Mouse (Mus musculus) natural killer cell, adult 2 months (primary cell): Measurements from ENCODE around the gene Sipa1l3.

Experiments
- DNase-seq, 2 experiments: peaks; one replicate each; pipeline ENCODE4 v3.0.0; 2022; ENCODE audit warnings: low spot score in 2 of 2

Gene Sipa1l3

DNA sequence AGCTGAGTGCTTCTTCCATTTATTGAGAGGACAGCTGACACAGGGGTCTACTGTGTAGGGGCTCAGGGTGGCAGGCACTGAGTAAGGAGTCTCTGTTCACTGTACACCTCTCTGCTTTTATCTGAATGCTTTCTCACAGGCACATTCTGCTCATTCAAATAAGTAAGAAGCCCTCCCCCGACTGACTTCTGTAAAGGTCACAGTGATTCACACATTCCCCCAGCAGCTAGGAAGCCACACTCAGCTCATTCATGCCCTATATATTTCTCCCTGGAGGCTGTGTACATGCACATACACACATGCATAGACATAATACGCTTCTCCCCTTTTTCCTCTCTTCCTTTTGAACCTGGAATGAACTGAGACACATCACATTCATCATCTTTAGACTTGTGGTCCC, 74.4 kb downstream of the Sipa1l3 start:
- DNase-seq: no peak

DNA sequence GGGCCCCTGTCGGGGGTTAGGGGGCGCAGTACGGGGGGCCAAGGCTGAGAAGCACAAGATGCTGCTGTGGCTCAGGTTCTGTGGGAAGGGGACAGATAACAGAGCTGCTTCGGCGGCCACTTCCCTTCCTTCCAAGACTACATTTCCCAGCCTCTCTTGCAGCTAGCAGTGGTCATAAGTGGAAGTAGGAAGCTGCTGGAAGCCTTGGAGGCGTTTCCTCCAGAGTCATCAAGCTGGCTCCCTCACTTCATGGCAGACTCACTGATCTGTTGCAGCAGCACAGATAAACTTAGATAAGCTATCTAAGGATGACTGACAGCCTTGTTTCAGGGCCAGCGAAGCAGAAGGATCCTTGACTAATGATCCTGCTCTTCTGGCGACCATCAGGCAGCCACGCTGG, 76.6 kb downstream of the Sipa1l3 start:
- DNase-seq: no peak

DNA sequence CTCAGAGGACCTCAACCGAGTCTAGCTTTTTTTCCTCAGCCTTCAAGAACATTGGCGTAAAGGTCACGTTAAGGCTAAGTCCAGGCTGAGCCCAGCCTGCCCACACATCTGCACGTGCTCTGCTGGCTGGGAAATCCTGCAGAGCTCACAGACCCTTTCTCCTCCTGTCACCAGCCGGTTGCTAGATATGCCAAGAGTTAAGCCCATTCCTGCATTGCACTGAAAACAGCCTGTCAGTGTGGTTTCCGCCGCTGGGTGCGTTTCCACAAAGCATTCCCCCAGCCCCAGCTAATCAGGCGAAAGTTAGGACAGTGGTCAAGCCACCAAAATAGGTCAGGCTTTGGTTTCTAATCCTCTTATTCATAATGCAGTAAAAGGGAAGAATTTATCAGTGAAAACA, 77.3 kb downstream of the Sipa1l3 start:
- no peak for DNase-seq

DNA sequence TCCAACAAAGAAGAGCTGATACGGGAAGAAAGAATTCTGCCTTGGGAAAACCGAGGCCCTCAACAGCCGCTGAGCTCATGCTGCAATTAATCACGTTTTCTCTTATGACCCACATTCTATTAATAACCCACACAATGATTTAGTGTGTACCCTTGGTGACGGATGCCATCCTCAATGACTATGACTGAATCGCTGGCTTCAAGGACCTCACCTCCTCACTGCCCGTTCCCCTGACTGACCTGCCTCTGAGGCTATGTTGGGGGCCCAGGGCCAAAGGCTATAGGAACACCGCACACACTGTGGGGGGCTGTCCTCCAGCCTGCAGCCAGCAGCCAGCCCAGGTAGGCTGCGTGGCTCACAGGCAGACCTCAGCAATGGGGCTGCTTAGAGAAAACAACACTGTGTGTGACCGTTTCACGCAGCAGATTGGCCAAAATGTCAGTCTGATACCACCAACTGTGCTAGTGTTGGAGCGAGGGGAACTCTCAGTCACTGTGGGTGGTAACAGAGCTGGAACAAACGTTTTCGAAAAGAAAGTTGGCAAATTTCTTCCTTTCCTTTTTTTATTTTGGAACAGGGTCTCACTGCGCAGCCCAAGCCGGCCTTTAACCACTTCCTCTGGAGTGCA, 79.7 kb downstream of the Sipa1l3 start:
- DNase-seq: no peak

DNA sequence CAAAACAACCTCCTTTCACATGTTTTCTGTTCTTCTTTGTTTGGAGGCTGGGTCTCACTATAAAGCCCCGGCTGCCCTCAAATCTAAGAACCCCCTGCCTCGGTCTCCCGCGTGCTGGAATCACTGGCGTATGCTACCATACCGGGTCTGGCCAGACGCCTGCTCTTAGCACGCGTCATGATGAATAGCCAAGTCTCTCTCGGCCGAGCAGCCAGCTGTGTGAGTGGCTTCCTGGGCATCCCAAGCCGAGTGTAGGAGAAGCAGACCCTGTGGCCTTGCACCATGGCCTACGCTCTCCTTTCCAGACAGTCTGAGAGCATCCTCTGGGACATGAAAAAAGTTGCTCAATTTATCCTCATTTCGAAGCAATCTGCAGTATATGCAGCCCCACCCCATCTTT, 80.2 kb downstream of the Sipa1l3 start:
- no peak for DNase-seq

DNA sequence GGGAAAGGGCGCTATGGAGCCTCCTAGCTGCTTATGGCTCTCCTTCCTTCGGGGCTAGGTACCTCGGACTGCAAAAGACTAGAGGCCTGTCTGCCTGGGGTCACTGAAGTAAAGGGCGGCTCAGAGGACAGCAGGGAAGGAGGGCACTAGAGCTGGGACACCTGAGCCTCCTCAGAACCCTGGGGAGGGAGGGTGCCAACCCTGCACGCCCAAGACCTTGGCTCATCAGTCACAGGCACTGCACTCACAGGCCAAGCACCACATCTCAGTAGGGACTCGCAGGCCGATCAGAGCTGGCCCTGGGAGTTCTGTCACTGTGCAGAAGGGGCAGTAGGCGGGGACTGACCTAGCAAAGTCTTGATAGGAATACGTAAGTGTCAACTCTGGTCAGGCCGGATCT, 81.4 kb downstream of the Sipa1l3 start:
- DNase-seq: no peak

DNA sequence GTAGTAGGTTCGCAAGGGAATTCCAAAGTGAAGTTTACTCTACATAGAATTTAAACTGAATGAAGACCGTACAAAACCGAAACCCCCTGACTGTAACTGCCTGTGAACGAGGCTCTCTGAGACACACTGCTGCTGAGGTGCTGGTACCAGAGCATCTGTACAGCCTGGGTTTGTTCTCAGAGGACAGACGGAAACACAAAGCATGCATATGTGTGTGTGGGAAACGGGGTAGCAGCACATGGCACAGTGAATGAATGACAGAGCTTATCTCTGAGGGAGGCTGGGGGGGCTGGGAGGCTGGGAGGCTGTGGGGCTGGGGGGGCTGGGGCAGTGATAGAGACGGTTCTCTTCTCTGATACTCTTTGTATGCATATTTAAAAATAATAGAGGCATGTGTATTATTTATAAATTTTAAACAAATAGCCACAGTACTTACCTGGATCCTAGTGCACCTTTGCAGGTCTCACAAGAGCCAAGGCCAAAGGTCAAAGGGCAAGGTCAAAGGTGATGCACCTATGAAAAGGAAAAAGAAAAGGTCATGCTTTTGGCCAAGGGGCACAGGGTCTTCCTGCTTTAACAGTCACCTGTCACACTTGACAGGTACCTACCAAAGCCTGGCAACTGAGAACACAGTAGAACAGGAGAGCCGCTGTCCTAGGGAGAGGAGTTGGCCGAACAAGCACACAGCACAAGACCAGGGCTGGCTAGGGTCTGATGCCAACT, 84.0 kb downstream of the Sipa1l3 start:
- no peak for DNase-seq

DNA sequence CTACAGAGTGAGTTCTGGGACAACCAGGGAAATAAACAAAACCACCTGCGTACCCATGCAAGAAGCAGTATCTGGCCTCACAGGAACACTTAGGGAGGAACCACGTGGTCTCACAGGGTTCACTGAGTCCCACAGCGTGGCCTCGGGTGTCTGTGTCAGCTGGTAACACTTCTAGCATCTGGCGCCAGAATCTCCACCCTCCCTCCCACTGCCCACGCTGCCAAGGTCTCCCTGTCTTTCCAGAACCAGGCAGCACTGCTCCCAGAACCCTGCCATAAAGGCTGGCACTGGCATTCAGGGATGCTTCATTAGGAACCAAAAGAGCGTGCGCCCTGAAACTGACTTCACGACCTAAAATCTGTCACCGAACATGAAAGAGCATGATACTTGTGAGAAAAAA, 84.7 kb downstream of the Sipa1l3 start:
- no peak for DNase-seq

DNA sequence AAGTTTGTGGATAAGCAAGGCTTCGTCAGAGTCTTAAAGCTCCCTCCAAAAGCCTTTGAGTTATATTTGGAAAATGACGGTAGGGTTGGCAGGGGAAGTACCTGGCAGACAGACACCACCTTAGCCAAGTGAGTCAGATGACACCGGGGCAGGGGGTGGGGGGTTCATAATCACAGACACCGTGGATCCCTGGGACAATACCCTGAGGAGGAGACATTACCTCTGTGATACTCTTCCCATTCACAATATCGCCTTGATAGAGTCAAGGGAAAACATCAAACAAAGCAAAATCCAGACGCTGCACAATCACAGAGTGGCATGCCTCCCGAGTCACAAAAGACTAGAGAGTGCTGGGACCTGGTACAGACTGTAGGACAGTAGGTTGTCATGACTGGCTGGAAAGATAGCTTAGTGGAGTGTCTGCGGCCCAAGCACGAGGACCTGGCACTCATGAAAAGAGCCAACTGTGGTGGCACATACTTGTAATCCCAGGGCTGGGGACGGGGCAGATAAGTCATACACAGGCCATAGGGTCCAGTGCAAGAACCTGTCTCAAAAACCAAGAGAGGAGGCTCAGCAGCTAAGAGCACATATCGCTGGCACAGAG, 85.4 kb downstream of the Sipa1l3 start:
- no peak for DNase-seq

DNA sequence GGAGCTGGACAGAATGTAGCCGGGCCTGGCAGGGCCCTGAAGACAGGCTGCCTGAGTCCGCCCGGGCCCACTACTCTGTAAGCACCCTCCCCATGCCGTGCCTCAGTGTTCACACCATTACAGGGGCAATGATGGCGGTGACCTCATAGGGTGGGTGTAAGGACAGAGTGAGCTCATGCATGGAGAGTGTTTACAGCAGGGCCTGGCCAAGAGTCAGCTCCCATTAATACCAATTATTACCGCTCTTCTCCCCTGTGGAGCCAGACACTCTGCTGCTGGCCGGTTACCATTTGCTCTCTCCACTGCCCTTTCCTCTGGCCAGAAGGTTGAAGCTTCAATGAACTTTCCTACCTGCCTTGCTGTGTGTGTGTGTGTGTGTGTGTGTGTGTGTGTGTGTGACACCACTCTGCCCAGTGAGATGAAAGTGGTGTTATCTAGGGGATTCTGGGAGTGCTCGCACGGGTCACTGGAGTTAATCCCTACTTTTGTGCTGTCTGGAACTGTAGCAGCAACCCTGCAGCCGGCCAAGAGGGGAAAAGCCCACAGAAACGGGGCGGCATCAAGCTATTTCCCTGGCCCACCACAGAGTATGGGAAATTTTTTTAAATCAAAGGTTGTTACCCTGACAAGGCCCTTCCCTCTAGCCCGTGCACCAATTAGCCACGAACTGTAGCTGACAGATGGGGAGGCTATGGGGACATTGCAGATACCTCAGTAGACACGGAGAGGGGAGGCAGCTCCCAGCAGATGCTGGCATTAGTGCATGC, 86.1 kb downstream of the Sipa1l3 start:
- DNase-seq: no peak

DNA sequence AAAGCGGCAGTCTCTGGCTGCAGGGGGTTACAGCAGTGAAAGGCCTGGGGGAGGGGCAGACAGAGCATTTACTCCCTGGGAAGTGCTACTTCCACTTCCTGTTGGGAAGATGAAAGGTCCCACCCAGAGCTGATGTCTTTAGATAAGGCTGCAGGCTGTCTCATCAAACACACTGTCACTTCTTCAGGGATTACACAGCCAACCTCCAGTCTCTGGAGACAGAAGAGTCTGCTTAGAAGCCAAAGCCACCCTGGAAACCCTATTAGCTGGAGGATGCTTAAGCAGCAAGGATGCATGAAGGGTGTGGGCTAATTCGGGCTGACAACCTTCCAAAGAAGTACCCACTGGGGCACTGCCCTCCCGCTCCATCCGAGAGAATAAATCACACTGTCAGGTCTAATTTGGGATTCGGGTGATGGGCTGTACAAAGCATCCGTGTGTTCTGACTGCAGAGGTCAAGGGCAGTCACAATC, 87.7 kb downstream of the Sipa1l3 start:
- DNase-seq: no peak

DNA sequence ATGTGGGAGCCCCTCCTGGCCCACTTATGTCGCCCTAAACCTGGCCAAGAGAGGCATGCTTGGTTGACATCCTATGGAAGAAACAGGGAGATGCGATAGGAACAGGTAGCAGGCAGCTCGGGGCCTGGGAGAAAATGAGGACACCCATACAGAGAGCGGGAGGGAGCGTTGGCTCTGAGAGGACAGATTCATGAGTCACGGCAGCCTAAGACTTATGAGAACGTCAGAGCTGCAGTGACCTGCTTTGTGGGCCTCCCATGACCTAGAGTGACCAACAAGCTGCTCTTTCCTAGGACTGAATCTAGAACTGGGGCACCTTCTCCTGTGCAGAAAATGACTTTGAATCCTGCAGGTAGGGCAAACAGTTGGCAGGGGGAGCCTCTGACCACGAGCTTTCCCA, 92.4 kb downstream of the Sipa1l3 start:
- DNase-seq: no peak

DNA sequence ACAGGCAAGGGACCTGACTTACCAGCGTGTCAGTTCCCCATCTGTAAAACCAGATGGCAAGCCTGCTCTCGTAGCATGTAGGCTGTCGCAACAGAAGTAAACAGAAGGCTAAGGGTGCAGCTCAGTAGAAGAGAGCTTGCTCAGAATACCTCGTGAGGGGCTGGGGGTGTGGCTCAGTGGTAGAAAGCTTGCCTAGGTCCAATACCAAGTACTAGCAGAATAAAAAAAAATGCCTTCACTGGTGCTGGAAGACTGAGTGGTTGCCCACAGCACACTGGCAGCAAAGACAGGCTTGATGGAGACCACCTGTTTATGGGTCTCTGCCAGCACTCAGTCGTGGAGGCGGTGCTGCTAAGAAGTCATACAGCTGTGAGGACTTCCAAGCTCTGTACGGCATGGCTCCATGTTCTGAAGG, 93.0 kb downstream of the Sipa1l3 start:
- no peak for DNase-seq

DNA sequence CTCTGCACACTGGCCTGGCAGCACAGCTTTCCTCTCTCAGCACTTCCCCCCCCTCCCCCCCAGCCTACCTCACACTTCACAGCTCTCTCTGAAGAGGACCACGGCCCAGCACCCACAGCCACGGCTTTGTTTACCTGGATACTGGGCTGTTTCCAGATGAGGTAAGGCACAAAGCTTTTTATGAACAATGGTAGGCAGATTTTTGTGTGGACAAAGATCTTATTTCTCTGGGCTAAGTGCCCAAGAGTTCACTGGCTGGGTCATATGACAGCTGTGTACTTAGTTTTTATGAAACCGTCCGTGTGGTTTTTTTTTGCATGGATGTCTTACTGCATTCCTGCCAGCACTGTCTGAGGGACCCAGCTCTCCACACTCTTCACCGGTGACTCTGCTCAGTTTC, 93.8 kb downstream of the Sipa1l3 start:
- DNase-seq: no peak

DNA sequence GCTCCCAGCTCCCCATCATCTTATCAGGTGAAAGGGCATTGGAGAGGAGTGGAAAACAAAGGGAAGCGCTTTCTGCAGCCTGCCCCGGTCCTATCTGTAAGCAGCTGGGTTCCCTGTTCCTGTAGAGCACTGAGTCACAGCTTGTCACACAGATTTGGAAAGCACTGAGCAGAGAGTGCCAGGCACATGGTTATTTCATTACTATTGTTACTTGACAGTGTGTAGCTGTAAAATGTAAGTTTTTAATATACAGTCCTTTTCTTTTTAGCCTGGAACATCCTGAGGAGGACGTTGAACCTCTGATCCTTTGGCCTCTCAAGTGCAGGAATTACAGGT, 96.6 kb downstream of the Sipa1l3 start:
- no peak for DNase-seq

DNA sequence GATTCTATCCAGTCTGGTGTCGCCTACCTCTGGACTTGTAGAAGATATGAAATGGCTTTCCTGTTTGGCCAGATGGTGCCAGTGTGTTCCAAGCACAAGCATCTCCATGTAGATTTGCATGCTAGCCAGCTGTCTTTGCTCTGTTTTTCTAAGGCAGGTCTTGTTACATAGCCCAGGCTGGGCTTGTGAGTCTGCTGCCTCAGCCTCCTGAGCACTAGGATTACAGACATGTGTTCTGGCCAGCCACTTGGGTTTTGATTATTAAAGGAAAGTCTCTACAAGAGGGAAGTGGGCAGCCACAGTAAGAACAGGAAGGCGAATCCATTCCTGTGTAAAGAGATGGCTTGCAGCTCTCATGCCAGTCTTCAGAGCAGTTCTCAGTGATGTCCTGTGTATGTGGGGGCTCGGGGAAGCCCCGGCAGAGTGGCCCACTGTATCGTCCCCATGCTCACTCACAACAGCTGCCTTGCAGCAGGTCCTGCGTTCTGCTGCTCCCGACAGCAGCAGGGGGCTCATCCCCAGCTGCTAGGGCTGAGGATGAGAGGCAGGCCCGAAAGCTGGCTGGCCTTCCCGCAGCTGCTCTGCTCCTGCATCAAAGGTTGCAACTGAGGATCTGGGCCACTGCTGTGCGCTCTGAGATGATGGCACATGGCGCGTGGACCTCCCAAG, 97.1 kb downstream of the Sipa1l3 start:
- no peak for DNase-seq

DNA sequence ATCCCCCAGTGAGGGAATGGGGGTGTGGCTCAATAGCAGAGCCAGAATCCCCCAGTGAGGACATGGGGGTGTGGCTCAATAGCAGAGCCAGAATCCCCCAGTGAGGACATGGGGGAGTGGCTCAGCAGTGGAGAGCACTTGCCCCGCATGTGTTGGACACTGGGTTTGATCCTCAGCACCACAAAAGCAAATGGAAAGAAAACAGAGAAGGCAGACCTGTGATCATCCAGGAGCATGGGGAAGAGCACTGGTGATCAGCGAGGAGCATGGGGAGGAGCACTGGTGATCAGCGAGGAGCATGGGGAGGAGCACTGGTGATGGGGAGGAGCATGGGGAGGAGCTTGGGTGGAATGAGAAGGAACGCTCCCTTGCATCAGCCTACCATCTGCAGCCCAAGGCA, 98.6 kb downstream of the Sipa1l3 start:
- DNase-seq: no peak

DNA sequence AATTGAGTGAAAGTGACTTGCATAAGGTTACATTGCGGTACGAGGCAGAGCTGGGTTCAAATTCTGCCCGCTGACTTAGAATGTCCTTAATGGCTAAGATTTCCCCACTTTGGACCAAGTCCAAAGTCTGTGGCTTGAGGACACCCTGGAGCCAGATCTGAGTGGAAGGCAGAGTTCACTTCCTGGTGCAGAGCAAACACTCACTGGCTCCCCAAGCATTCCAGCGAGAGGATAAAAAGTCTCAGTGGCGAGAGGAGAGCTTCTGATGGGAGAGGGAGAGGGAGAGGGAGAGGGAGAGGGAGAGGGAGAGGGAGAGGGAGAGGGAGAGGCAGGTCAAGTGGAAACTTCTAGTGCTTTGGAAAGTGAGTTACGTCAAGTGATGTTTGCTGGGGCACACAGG, 100.2 kb downstream of the Sipa1l3 start:
- no peak for DNase-seq

DNA sequence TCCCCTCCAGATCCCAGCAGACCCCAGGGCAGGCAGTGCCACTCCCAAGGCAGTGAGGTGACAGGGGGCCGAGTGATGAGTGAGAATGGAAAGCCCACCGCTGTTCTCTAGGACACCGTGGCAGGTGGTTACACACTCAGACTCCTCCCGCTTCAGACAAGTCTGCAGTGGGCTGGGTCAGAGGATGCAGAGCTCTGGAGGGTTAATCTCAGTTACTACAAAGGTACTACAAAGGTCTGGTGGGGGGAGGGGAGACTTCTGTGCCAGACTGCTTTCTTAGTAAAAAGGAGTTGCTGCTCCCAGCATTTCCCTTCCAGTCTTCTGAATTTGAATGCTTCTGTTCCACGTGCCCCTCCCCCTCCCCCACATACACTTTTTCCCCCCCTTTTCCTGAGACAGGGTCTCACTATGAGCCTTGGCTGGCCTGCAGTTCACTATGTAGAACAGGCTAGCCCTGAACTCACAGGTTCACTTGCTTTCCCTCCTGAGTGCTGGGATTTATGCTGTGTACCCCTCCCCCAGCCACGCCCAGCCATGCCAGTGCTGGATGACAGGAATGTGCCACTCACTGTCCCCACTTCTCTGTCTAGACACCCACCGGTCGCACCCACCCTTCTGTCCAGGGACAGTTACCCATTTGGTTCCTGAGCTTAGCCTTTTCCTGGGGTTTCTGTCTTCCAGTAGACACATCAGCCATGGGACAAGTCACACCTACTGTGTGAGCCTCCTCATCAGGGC, 100.9 kb downstream of the Sipa1l3 start:
- no peak for DNase-seq

DNA sequence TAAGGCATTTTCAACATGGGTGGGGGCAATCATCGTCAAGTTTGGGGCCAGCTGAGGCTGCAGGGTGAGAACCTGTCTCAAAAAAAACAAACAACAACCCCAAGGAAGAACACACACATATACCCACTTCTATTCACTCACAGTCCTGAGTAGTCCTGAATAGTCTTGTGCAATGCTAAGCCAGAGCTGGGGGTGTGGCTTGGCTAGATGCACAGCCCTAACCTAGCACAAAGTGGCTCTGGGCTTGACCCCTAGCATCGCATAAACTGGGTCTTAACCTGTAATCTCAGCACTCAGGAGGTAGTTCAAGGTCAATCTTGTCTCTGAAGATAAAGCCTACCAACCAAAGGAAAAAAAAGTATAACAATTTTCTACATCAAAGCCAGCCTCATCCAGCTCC, 101.5 kb downstream of the Sipa1l3 start:
- no peak for DNase-seq

DNA sequence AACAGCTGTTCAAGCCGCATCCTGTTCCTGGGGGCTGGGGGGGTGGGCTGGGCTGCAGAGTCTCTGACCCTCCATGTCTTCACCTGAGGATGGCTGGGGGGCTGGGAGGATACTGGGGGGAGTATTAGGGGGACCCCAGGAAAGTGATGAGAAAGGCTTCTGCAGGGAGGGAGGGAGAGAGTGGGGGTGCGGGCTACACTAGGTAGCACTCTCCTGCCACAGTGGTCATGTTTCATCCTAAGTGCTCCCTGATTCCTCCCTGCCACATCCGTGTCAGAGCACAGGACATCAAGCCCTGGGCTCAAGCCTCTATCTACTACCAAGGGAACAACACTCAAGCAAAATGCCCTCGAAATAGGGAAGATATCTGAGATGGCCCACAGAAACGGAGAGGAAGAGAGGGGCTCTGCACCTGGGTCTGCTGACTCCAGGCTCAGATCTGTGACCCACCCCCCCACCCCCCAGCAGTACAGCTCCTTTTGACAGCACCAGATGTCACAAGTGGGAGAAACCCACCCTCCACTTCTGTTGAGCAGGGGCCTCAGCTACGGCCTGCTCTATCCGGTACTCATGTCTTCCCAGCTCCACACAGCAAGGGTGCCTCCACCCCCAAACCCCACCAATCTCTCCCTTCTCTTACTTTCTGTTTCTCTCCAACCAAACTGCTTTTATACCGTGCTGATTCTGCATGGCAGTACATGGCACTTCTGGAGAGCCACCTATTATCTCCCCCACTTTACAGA, 106.4 kb downstream of the Sipa1l3 start:
- DNase-seq: no peak
